8 mouse cellular contexts compared by ENCODE assay signal in the genomic region with DNA sequence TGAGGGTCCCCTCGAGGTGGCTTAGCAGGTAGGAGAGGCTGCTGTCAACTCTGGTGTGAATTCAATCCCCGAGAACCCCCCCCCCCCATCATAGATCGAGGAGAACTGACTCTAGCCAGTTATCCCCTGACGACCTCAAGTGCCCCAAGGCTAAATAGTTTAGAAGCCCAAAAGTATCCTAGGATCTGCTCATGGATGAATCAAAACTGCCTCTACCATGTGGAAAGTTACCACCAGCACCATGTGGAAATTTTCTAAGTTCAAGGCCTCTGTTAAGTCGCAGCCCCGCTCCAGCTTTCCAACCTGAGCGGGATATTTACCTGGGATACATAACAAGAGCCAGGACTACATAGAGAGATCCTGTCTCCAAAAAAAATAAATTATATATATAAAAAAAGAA. TPM values are rescaled to one million over a fixed set of nuclear protein-coding genes. Genes with fewer than 3 reads are reported as not detected.
A peak's percentile ranks its signal among the peaks of the same experiment; 100 is the strongest.
DNase-seq lines count a peak whose midpoint lies in the region; ATAC-seq lines count a peak whose summit lies in the region.

No protein-coding gene starts in this region.

- peak overlapping the region; percentile 74 for H3K4me3 ChIP-seq in kidney, embryonic 14.5 days (ENCODE audit: low read length)
- peak overlapping the region; percentile 88; the same call in 1 of the 2 replicates for H3K4me3 ChIP-seq in brown adipose tissue, adult 24 weeks (ENCODE audit: insufficient read depth, low read depth, low read length)
- peak overlapping the region; percentile 93 for H3K4me3 ChIP-seq in hindbrain, embryonic 15.5 days
- peak overlapping the region; percentile 98; the same call in 1 of the 2 replicates for H3K4me3 ChIP-seq in midbrain, embryonic 16.5 days (ENCODE audit: low read depth, low read length)

- H3K27me3 ChIP-seq in kidney, embryonic 14.5 days (ENCODE audit: control insufficient read depth, insufficient read depth, low read length) = no peaks in the 10 kb centered on the region
- H3K27me3 ChIP-seq in hindbrain, embryonic 15.5 days = no peaks in the 10 kb centered on the region
- H3K27me3 ChIP-seq in midbrain, embryonic 16.5 days (ENCODE audit: control insufficient read depth, insufficient read depth, low read depth, low read length) = no peaks in the 10 kb centered on the region

- peaks cover 4% of the 10 kb centered on the region; the same call in 1 of the 2 replicates for H3K36me3 ChIP-seq in kidney, embryonic 14.5 days (ENCODE audit: control insufficient read depth, insufficient read depth, low read length)
- H3K36me3 ChIP-seq in hindbrain, embryonic 15.5 days = no peaks in the 10 kb centered on the region
- no peaks in the 10 kb centered on the region for H3K36me3 ChIP-seq in midbrain, embryonic 16.5 days (ENCODE audit: control insufficient read depth, insufficient read depth, low read length)

- no peaks in the 10 kb centered on the region for H3K9me3 ChIP-seq in kidney, embryonic 14.5 days (ENCODE audit: control insufficient read depth, low read length)
- H3K9me3 ChIP-seq in hindbrain, embryonic 15.5 days = no peaks in the 10 kb centered on the region
- H3K9me3 ChIP-seq in midbrain, embryonic 16.5 days (replicated peaks; ENCODE audit: control insufficient read depth, low read length, poor library complexity, severe bottlenecking) = no peaks in the 10 kb centered on the region

- 71% methylated on average over 7 of the region's 7 CpGs for WGBS in kidney, embryonic 14.5 days
- 71% methylated on average over 7 of the region's 7 CpGs for WGBS in hindbrain, embryonic 15.5 days
- 69% methylated on average over 7 of the region's 7 CpGs for WGBS in midbrain, embryonic 16.5 days

- no peak for DNase-seq in kidney, postnatal 10 days
- no peak for DNase-seq in cerebellum, postnatal 25 days
- DNase-seq in thymus, postnatal 4 days = no peak

- peak overlapping the region; percentile 88; the same call in 1 of the 2 replicates for H3K9ac ChIP-seq in kidney, embryonic 14.5 days (ENCODE audit: low read depth, low read length)
- peak overlapping the region; percentile 91 for H3K9ac ChIP-seq in hindbrain, embryonic 15.5 days
- H3K9ac ChIP-seq in midbrain, embryonic 16.5 days (ENCODE audit: low read depth, low read length) = peak overlapping the region; percentile 67

- no peak for ATAC-seq in kidney, embryonic 14.5 days (ENCODE audit: low FRiP score, low TSS enrichment)
- no peak for ATAC-seq in hindbrain, embryonic 15.5 days (ENCODE audit: low FRiP score, low read depth)
- no peak for ATAC-seq in midbrain, embryonic 16.5 days
- ATAC-seq in monocyte, adult 5-6 weeks (replicated peaks; ENCODE audit: insufficient number of reproducible peaks, low FRiP score, low TSS enrichment, poor library complexity, severe bottlenecking) = no peak

- H3K27ac ChIP-seq in kidney, embryonic 14.5 days (ENCODE audit: low read depth, low read length) = no peak overlapping the region
- no peak overlapping the region for H3K27ac ChIP-seq in brown adipose tissue, adult 24 weeks (replicated peaks; ENCODE audit: low read depth, low read length)
- H3K27ac ChIP-seq in hindbrain, embryonic 15.5 days (replicated peaks) = no peak overlapping the region
- no peak overlapping the region for H3K27ac ChIP-seq in midbrain, embryonic 16.5 days (ENCODE audit: low read length)

- H3K4me2 ChIP-seq in kidney, embryonic 14.5 days (replicated peaks; ENCODE audit: low read depth, low read length) = peak overlapping the region; percentile 54
- H3K4me2 ChIP-seq in hindbrain, embryonic 15.5 days = peak overlapping the region; percentile 84
- peak overlapping the region; percentile 75 for H3K4me2 ChIP-seq in midbrain, embryonic 16.5 days (ENCODE audit: low read length)

- H3K4me1 ChIP-seq in kidney, embryonic 14.5 days (ENCODE audit: control insufficient read depth, insufficient read depth, low read length) = peaks cover 20% of the 10 kb centered on the region
- peaks cover 3% of the 10 kb centered on the region; the same call in 1 of the 2 replicates for H3K4me1 ChIP-seq in brown adipose tissue, adult 24 weeks (ENCODE audit: control insufficient read depth, insufficient read depth, insufficient read length, low read length)
- peaks cover 35% of the 10 kb centered on the region for H3K4me1 ChIP-seq in hindbrain, embryonic 15.5 days (replicated peaks)
- peaks cover 28% of the 10 kb centered on the region for H3K4me1 ChIP-seq in midbrain, embryonic 16.5 days (ENCODE audit: control insufficient read depth, insufficient read depth, low read length)

RNA-seq across cellular contexts. Expression of a gene that starts 1.5 kb away (rescaled TPM):
- 55.4 and 72.9 TPM in 2 replicates for polyA plus RNA-seq in kidney, embryonic 14.5 days (2014; fragmentation: Nextera tagmentation; extraction: Ambion mirVana)
- 16.4 and 18.1 TPM in 2 replicates for polyA plus RNA-seq in brown adipose tissue, adult 24 weeks (2012; ENCODE audit: insufficient read depth, insufficient read length, missing spikeins)
- polyA plus RNA-seq in hindbrain, embryonic 15.5 days (2015; fragmentation: Nextera tagmentation; extraction: Ambion mirVana) = 64.7 and 65.6 TPM in 2 replicates
- 65.3 and 73.1 TPM in 2 replicates for polyA plus RNA-seq in midbrain, embryonic 16.5 days (2015; fragmentation: Nextera tagmentation; extraction: Ambion mirVana)
- total RNA-seq in monocyte, adult 5-6 weeks (2017) = 112 to 132 TPM (median 124 TPM) in 3 replicates

RNA-seq across cellular contexts. Expression of a gene that starts 1.6 kb away (rescaled TPM):
- 0.57 TPM in 1 of 2 replicates, not detected in the other for polyA plus RNA-seq in kidney, embryonic 14.5 days (2014; fragmentation: Nextera tagmentation; extraction: Ambion mirVana)
- 5.1 and 14.0 TPM in 2 replicates for polyA plus RNA-seq in brown adipose tissue, adult 24 weeks (2012; ENCODE audit: insufficient read depth, insufficient read length, missing spikeins)
- not detected in 2 replicates for polyA plus RNA-seq in hindbrain, embryonic 15.5 days (2015; fragmentation: Nextera tagmentation; extraction: Ambion mirVana)
- not detected in 2 replicates for polyA plus RNA-seq in midbrain, embryonic 16.5 days (2015; fragmentation: Nextera tagmentation; extraction: Ambion mirVana)
- total RNA-seq in monocyte, adult 5-6 weeks (2017) = not detected in 3 replicates

RNA-seq across cellular contexts. Expression of a gene that starts 35.2 kb away (rescaled TPM):
- 107 and 123 TPM in 2 replicates for polyA plus RNA-seq in kidney, embryonic 14.5 days (2014; fragmentation: Nextera tagmentation; extraction: Ambion mirVana)
- 33.1 and 38.0 TPM in 2 replicates for polyA plus RNA-seq in brown adipose tissue, adult 24 weeks (2012; ENCODE audit: insufficient read depth, insufficient read length, missing spikeins)
- 108 TPM in 2 replicates for polyA plus RNA-seq in hindbrain, embryonic 15.5 days (2015; fragmentation: Nextera tagmentation; extraction: Ambion mirVana)
- polyA plus RNA-seq in midbrain, embryonic 16.5 days (2015; fragmentation: Nextera tagmentation; extraction: Ambion mirVana) = 106 and 113 TPM in 2 replicates
- total RNA-seq in monocyte, adult 5-6 weeks (2017) = 35.4 to 46.2 TPM (median 40.6 TPM) in 3 replicates

RNA-seq across cellular contexts. Expression of a gene that starts 40.7 kb away (rescaled TPM):
- polyA plus RNA-seq in kidney, embryonic 14.5 days (2014; fragmentation: Nextera tagmentation; extraction: Ambion mirVana) = 26.2 and 31.5 TPM in 2 replicates
- polyA plus RNA-seq in brown adipose tissue, adult 24 weeks (2012; ENCODE audit: insufficient read depth, insufficient read length, missing spikeins) = 37.3 and 42.5 TPM in 2 replicates
- polyA plus RNA-seq in hindbrain, embryonic 15.5 days (2015; fragmentation: Nextera tagmentation; extraction: Ambion mirVana) = 10.6 and 13.1 TPM in 2 replicates
- 9.9 and 10.2 TPM in 2 replicates for polyA plus RNA-seq in midbrain, embryonic 16.5 days (2015; fragmentation: Nextera tagmentation; extraction: Ambion mirVana)
- total RNA-seq in monocyte, adult 5-6 weeks (2017) = 0.96 to 3.7 TPM in 2 of 3 replicates, not detected in the other
